Mouse (Mus musculus): ENCODE results near the gene Wnt6.

- no peak for TF ChIP-seq CTCF (conservative IDR thresholded peaks at IDR 0.05; ENCODE audit: insufficient read depth, insufficient read length, low read depth, low read length)
- TF ChIP-seq POLR2A (IDR thresholded peaks at IDR 0.05; ENCODE audit: low read depth, low read length), result no peak
Observed at GRCm38 (mm10) chr1:74804211-74804870, 32.6 kb downstream of the Wnt6 start.

Measured in kidney, adult 2 months (tissue).